Mouse (Mus musculus) heart, postnatal 25 days (tissue): ENCODE measurements around the gene Spaca3. TPM values are rescaled to one million over a fixed set of nuclear protein-coding genes. Genes with fewer than 3 reads are reported as not detected.
A peak's percentile ranks its signal among the peaks of the same experiment; 100 is the strongest.

Experiments
- DNase-seq: peaks from one replicate; pipeline ENCODE4 v3.0.0; 2022; ENCODE audit warnings: low spot score
- intact Hi-C: fragments of 180-260 bp; cut with DNase I; formaldehyde crosslinking; loops from one replicate; pipeline ENCODE4 v1.15.1; 2025
- total RNA-seq, 2 experiments: library from RNA; stranded (reverse); gene quantifications; 2 replicates each; pipeline ENCODE4 v1.2.3; 2021

The Spaca3 gene
- total RNA-seq, 2 experiments from 2014 or later: not detected

- intact Hi-C loops: no loop called here
- DNase-seq: no peak
Observed at GRCm38 (mm10) chr11:80856827-80857226, 1.3 kb upstream of the Spaca3 start.

- intact Hi-C loops: no loop called here
- no peak for DNase-seq
Observed at GRCm38 (mm10) chr11:80862941-80863340, 4.8 kb downstream of the Spaca3 start.

- intact Hi-C loops: no loop called here
- DNase-seq: no peak
Observed at GRCm38 (mm10) chr11:80868039-80868438, 9.9 kb downstream of the Spaca3 start.

- DNase-seq: peak; percentile 23
- intact Hi-C loops: loop anchor here (5.0 kb wide), 1 partner anchor 175 kb away; no protein-coding TSS in a partner anchor
Observed at GRCm38 (mm10) chr11:80872509-80873474, 14.6 kb downstream of the Spaca3 start.

- intact Hi-C loops: no loop called here
- peak; percentile 57 for DNase-seq
Observed at GRCm38 (mm10) chr11:80877131-80877651, 19.0 kb downstream of the Spaca3 start.

- DNase-seq: no peak
- intact Hi-C loops: no loop called here
Observed at GRCm38 (mm10) chr11:80878026-80878425, 19.9 kb downstream of the Spaca3 start.

GRCm38 (mm10) chr11:80882229-80882810, 24.2 kb downstream of the Spaca3 start:
- DNase-seq: no peak
- intact Hi-C loops: no loop called here

- intact Hi-C loops: no loop called here
- no peak for DNase-seq
Observed at GRCm38 (mm10) chr11:80884521-80885231, 26.5 kb downstream of the Spaca3 start.

- DNase-seq: no peak
- intact Hi-C loops: no loop called here
Observed at GRCm38 (mm10) chr11:80886365-80886764, 28.2 kb downstream of the Spaca3 start.

GRCm38 (mm10) chr11:80887021-80887420, 28.9 kb downstream of the Spaca3 start:
- no peak for DNase-seq
- intact Hi-C loops: no loop called here

GRCm38 (mm10) chr11:80889336-80890063, 31.3 kb downstream of the Spaca3 start:
- intact Hi-C loops: no loop called here
- no peak for DNase-seq

- DNase-seq: no peak
- intact Hi-C loops: no loop called here
Observed at GRCm38 (mm10) chr11:80895853-80896252, 37.7 kb downstream of the Spaca3 start.

GRCm38 (mm10) chr11:80900555-80900954, 42.4 kb downstream of the Spaca3 start:
- no peak for DNase-seq
- intact Hi-C loops: no loop called here

GRCm38 (mm10) chr11:80902664-80903063, 44.5 kb downstream of the Spaca3 start:
- intact Hi-C loops: no loop called here

GRCm38 (mm10) chr11:80903426-80903825, 45.3 kb downstream of the Spaca3 start:
- intact Hi-C loops: no loop called here
- no peak for DNase-seq

More at GRCm38 (mm10) chr11:80902664-80903063, 44.5 kb downstream of the Spaca3 start:
- DNase-seq: no peak

- no peak for DNase-seq
- intact Hi-C loops: no loop called here
Observed at GRCm38 (mm10) chr11:80904559-80904958, 46.4 kb downstream of the Spaca3 start.

GRCm38 (mm10) chr11:80906456-80906855, 48.3 kb downstream of the Spaca3 start:
- no peak for DNase-seq
- intact Hi-C loops: loop anchor here (2.0 to 5.0 kb wide), 3 partner anchors 556 to 706 kb away; no protein-coding TSS in a partner anchor

- intact Hi-C loops: loop anchor here (2.0 to 5.0 kb wide), 3 partner anchors 554 to 704 kb away; no protein-coding TSS in a partner anchor
- DNase-seq: no peak
Observed at GRCm38 (mm10) chr11:80907820-80908219, 49.7 kb downstream of the Spaca3 start.

GRCm38 (mm10) chr11:80912721-80913120, 54.6 kb downstream of the Spaca3 start:
- DNase-seq: no peak
- intact Hi-C loops: no loop called here
